Mouse (Mus musculus): Measurements from ENCODE around the gene Ccdc136. TPM values are rescaled to one million over a fixed set of nuclear protein-coding genes. Genes with fewer than 3 reads are reported as not detected.

The Ccdc136 gene
- total and polyA plus RNA-seq, 2 experiments from 2014 or later = 14.3 to 14.9 TPM

DNA sequence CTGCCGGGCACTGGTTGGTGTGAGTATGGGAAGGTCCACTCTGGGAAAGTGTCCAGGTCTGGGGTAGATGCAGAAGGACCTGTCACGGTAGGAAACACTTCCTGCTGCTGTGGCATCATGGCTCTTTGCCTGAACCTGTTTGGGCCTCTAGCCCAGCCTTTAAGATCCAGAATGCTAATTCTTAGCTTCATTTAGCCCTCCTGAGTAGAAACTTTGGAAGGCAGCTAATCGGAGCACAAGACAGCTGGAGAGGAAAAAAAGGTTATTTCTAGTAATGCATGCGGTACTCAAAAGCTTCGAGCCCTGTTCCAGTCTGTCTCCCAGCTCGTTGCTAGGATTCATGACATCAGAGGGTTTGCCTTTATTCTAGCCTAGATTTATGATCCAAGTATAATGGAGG, 10.3 kb downstream of the Ccdc136 start:
- Histone ChIP-seq H3K27me3 (ENCODE audit: control insufficient read depth, insufficient read depth, low read length) (0 out of 2 replicates have a peak, but pooled peaks cover 5% of the 10 kb centered on the region), H3K9ac (replicated peaks; ENCODE audit: low read depth, low read length) (no peak overlapping the region), H3K4me1 (ENCODE audit: control insufficient read depth, insufficient read depth) (0 out of 2 replicates have a peak, but pooled peaks cover 6% of the 10 kb centered on the region), H3K36me3 (replicated peaks; ENCODE audit: control insufficient read depth, insufficient read depth, low read length) (peaks cover 22% of the 10 kb centered on the region), H3K4me2 (ENCODE audit: low read depth, low read length) (no peak overlapping the region), H3K27ac (ENCODE audit: low read depth) (no peak overlapping the region), H3K9me3 (replicated peaks; ENCODE audit: control insufficient read depth, low read length) (no peaks in the 10 kb centered on the region), H3K4me3 (ENCODE audit: low read depth, low read length) (no peak overlapping the region)
- no peak for ATAC-seq (ENCODE audit: insufficient read depth, low read depth)
- 80% methylated on average over 6 of the region's 6 CpGs for WGBS
- no peak for DNase-seq (ENCODE audit: low spot score)
- no peak for TF ChIP-seq CTCF (IDR thresholded peaks at IDR 0.05; ENCODE audit: low read depth)
- TF ChIP-seq EP300 (IDR thresholded peaks at IDR 0.05; ENCODE audit: low read depth) = no peak

GRCm38 (mm10) chr6:29415446-29415845, 19.3 kb downstream of the Ccdc136 start:
- no peaks in the 10 kb centered on the region for H3K4me1 ChIP-seq (ENCODE audit: control insufficient read depth, insufficient read depth)
- 71% methylated on average over 9 of the region's 9 CpGs for WGBS
- H3K27me3 ChIP-seq (ENCODE audit: control insufficient read depth, insufficient read depth, low read length) = no peaks in the 10 kb centered on the region
- H3K9me3 ChIP-seq (replicated peaks; ENCODE audit: control insufficient read depth, low read length) = no peaks in the 10 kb centered on the region
- H3K27ac ChIP-seq (ENCODE audit: low read depth) = peak overlapping the region; percentile 48
- DNase-seq (ENCODE audit: low spot score) (no peak), ATAC-seq (ENCODE audit: insufficient read depth, low read depth) (no peak; the same call in 1 of the 2 replicates)
- no peak overlapping the region for H3K4me3 ChIP-seq (ENCODE audit: low read depth, low read length)
- H3K9ac ChIP-seq (replicated peaks; ENCODE audit: low read depth, low read length) = no peak overlapping the region
- peaks cover 29% of the 10 kb centered on the region; the same call in 1 of the 2 replicates for H3K36me3 ChIP-seq (replicated peaks; ENCODE audit: control insufficient read depth, insufficient read depth, low read length)
- no peak for TF ChIP-seq CTCF (IDR thresholded peaks at IDR 0.05; ENCODE audit: low read depth)
- no peak for TF ChIP-seq EP300 (IDR thresholded peaks at IDR 0.05; ENCODE audit: low read depth)
- no peak overlapping the region for H3K4me2 ChIP-seq (ENCODE audit: low read depth, low read length)

DNA sequence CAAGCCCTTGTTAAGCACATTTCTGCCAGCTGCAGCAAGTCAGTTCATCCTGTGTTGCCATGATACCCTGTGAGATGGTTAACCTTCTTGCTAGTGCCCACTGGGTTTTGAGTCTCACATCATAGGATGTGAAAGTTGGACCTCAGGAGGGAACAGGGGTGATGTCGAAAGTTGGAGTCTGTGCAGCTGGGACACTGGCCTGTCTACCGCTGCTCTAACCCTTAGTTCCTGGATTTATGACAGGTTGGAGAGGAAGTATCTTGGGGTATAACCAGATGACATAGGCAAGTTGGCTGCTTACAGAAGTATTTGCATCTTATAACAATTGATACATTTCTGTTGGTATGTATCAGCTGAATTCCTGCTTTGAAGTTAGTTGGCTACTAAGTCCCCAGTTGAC, 24.5 kb downstream of the Ccdc136 start:
- H3K36me3 ChIP-seq (replicated peaks; ENCODE audit: control insufficient read depth, insufficient read depth, low read length) = peaks cover 4% of the 10 kb centered on the region; the same call in 1 of the 2 replicates
- no peaks in the 10 kb centered on the region for H3K4me1 ChIP-seq (ENCODE audit: control insufficient read depth, insufficient read depth)
- no peak overlapping the region for H3K4me3 ChIP-seq (ENCODE audit: low read depth, low read length)
- 85% methylated on average over 2 of the region's 2 CpGs for WGBS
- ATAC-seq (ENCODE audit: insufficient read depth, low read depth) (no peak), DNase-seq (ENCODE audit: low spot score) (no peak)
- H3K27me3 ChIP-seq (ENCODE audit: control insufficient read depth, insufficient read depth, low read length) = no peaks in the 10 kb centered on the region
- no peak overlapping the region for H3K9ac ChIP-seq (replicated peaks; ENCODE audit: low read depth, low read length)
- H3K27ac ChIP-seq (ENCODE audit: low read depth) = no peak overlapping the region
- H3K9me3 ChIP-seq (replicated peaks; ENCODE audit: control insufficient read depth, low read length) = no peaks in the 10 kb centered on the region
- no peak for TF ChIP-seq CTCF (IDR thresholded peaks at IDR 0.05; ENCODE audit: low read depth)
- TF ChIP-seq EP300 (IDR thresholded peaks at IDR 0.05; ENCODE audit: low read depth) = no peak
- H3K4me2 ChIP-seq (ENCODE audit: low read depth, low read length) = no peak overlapping the region

DNA sequence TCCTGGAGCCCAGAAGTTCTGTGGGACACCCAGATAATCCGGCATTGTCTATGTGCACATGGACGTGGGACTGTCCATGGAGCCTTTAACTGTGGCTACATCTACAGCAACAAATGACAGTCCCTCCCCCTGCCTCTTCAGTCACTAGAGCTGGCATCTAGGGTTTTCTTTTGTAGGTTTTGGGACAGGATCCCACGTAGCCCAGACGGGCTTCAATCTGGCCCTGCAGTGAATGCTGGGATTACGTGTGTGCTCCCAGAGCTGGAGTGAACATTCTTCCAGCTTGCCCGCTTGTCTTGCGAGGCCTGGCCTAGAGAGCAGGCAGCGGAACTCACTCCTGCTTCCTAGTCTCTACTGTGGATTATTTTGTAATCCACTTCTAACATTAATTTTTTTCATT, 29.0 kb downstream of the Ccdc136 start:
- Histone ChIP-seq H3K27ac (ENCODE audit: low read depth) (no peak overlapping the region), H3K4me2 (ENCODE audit: low read depth, low read length) (no peak overlapping the region), H3K27me3 (ENCODE audit: control insufficient read depth, insufficient read depth, low read length) (no peaks in the 10 kb centered on the region), H3K36me3 (replicated peaks; ENCODE audit: control insufficient read depth, insufficient read depth, low read length) (no peaks in the 10 kb centered on the region), H3K4me3 (ENCODE audit: low read depth, low read length) (no peak overlapping the region), H3K9ac (replicated peaks; ENCODE audit: low read depth, low read length) (no peak overlapping the region), H3K9me3 (replicated peaks; ENCODE audit: control insufficient read depth, low read length) (no peaks in the 10 kb centered on the region), H3K4me1 (ENCODE audit: control insufficient read depth, insufficient read depth) (peaks cover 1% of the 10 kb centered on the region; the same call in 1 of the 2 replicates)
- 83% methylated on average over 8 of the region's 8 CpGs for WGBS
- no peak for TF ChIP-seq CTCF (IDR thresholded peaks at IDR 0.05; ENCODE audit: low read depth)
- no peak for TF ChIP-seq EP300 (IDR thresholded peaks at IDR 0.05; ENCODE audit: low read depth)
- DNase-seq (ENCODE audit: low spot score) (no peak), ATAC-seq (ENCODE audit: insufficient read depth, low read depth) (no peak)

- H3K27ac ChIP-seq (ENCODE audit: low read depth) = no peak overlapping the region
- H3K4me3 ChIP-seq (ENCODE audit: low read depth, low read length) = no peak overlapping the region
- WGBS = 71% methylated on average over 6 of the region's 6 CpGs
- ATAC-seq (ENCODE audit: insufficient read depth, low read depth) = no peak
- H3K27me3 ChIP-seq (ENCODE audit: control insufficient read depth, insufficient read depth, low read length) = no peaks in the 10 kb centered on the region
- H3K4me2 ChIP-seq (ENCODE audit: low read depth, low read length) = no peak overlapping the region
- TF ChIP-seq EP300 (IDR thresholded peaks at IDR 0.05; ENCODE audit: low read depth) (no peak), CTCF (IDR thresholded peaks at IDR 0.05; ENCODE audit: low read depth) (no peak)
- no peaks in the 10 kb centered on the region for H3K9me3 ChIP-seq (replicated peaks; ENCODE audit: control insufficient read depth, low read length)
- H3K4me1 ChIP-seq (ENCODE audit: control insufficient read depth, insufficient read depth) = peaks cover 6% of the 10 kb centered on the region
- no peak overlapping the region for H3K9ac ChIP-seq (replicated peaks; ENCODE audit: low read depth, low read length)
- no peak for DNase-seq (ENCODE audit: low spot score)
- no peaks in the 10 kb centered on the region for H3K36me3 ChIP-seq (replicated peaks; ENCODE audit: control insufficient read depth, insufficient read depth, low read length)
These were observed 30.2 kb downstream of the Ccdc136 start for GRCm38 (mm10) chr6:29426331-29426730.

- H3K9me3 ChIP-seq (replicated peaks; ENCODE audit: control insufficient read depth, low read length) = no peaks in the 10 kb centered on the region
- ATAC-seq (ENCODE audit: insufficient read depth, low read depth) (no peak), DNase-seq (ENCODE audit: low spot score) (no peak)
- H3K27me3 ChIP-seq (ENCODE audit: control insufficient read depth, insufficient read depth, low read length) = no peaks in the 10 kb centered on the region
- no peak for TF ChIP-seq EP300 (IDR thresholded peaks at IDR 0.05; ENCODE audit: low read depth)
- no peak for TF ChIP-seq CTCF (IDR thresholded peaks at IDR 0.05; ENCODE audit: low read depth)
- peaks cover 15% of the 10 kb centered on the region for H3K4me1 ChIP-seq (ENCODE audit: control insufficient read depth, insufficient read depth)
- no peak overlapping the region for H3K4me2 ChIP-seq (ENCODE audit: low read depth, low read length)
- no peak overlapping the region for H3K27ac ChIP-seq (ENCODE audit: low read depth)
- 73% methylated on average over 4 of the region's 4 CpGs for WGBS
- H3K4me3 ChIP-seq (ENCODE audit: low read depth, low read length) = no peak overlapping the region
- H3K36me3 ChIP-seq (replicated peaks; ENCODE audit: control insufficient read depth, insufficient read depth, low read length) = no peaks in the 10 kb centered on the region
- H3K9ac ChIP-seq (replicated peaks; ENCODE audit: low read depth, low read length) = no peak overlapping the region
These were observed 32.1 kb downstream of the Ccdc136 start for GRCm38 (mm10) chr6:29428171-29428570.
